Mouse (Mus musculus): Measurements from ENCODE around the gene Gm10378.
"Not testable (repeated sequence)": the region's sequence is repeated elsewhere in the genome, so short reads cannot be mapped to it uniquely, and the experiment has no call there.

The Gm10378 gene

DNA sequence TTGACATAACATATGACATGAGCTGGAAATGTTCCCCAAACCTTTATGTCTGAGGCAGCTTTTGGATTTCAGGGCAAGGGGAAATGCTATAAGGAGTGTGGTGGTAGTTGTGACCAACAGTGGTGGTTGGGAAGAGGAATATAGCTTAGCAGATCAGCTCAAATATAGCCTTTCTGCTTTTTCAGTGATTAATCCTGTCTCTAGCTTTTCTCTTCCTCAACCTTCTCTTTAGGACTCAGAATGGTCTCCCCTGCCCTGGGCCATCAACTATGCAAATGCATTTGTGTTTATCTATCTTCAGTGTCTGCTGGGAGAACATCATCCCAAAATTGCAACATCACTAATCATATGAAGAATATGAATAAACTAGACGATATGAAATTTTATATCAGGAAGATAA lies at the start of gene Gm10378:
TSS of gene Gm10378 (plus strand) at position 301 of the 400 bp plus-strand sequence.
- not testable (repeated sequence) for ATAC-seq (ENCODE audit: insufficient number of reproducible peaks, low FRiP score, low TSS enrichment)

DNA sequence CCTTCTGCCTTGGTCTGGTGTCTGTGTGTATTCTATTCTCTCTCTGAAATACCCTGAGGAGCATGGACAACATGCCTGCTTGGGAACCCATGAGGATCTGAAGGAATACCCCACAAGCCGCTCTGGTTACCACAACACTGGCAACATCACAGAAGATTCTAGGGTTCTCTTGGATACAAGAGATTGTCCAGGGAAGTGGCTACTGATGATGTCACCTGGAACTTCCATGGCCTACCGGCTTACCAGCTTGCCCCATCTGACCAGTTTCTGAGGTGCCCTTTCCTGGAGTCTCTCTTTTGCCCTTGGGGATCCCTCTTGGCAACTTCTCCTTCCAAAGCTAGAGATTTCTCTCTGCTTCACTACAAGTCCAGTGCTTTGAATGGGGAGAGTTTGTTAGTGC lies 13.9 kb upstream of the Gm10378 start, which contains the start of gene Gm3633:
TSS of gene Gm3633 (minus strand) at position 101 of the 400 bp plus-strand sequence.
- ATAC-seq (ENCODE audit: insufficient number of reproducible peaks, low FRiP score, low TSS enrichment): not testable (repeated sequence)
